Mouse (Mus musculus) lung, embryonic 16.5 days (tissue): ENCODE results near the gene Gpr152. TPM values are rescaled to one million over a fixed set of nuclear protein-coding genes. Genes with fewer than 3 reads are reported as not detected.

Experiments
- ATAC-seq: fragments of 200-750 bp; cut with Nextera tagmentation; 2 replicates; pipeline ENCODE4 v1.8.0; 2017; ENCODE audit warnings: low read depth, mild to moderate bottlenecking, moderate library complexity
- H3K27ac ChIP-seq: fragments of 300-500 bp; sonication (generic); 2 replicates; pipeline ENCODE4 v1.5.1; 2014; ENCODE audit warnings: mild to moderate bottlenecking, control low read depth, low read length
- H3K27me3 ChIP-seq: fragments of 300-500 bp; sonication (generic); 2 replicates; pipeline ENCODE4 v1.6.1; 2014; ENCODE audit warnings: low read depth, low read length, mixed read lengths; ENCODE audit not compliant: control insufficient read depth, insufficient read depth
- H3K36me3 ChIP-seq: fragments of 300-500 bp; sonication (generic); 2 replicates; pipeline ENCODE4 v1.6.1; 2014; ENCODE audit warnings: low read length; ENCODE audit not compliant: control insufficient read depth, insufficient read depth
- H3K4me1 ChIP-seq: fragments of 300-500 bp; sonication (generic); replicated peaks from 2 replicates; pipeline ENCODE4 v1.6.1; 2014; ENCODE audit warnings: low read length, mixed read lengths; ENCODE audit not compliant: control insufficient read depth, insufficient read depth
- H3K4me2 ChIP-seq: fragments of 300-500 bp; sonication (generic); 2 replicates; pipeline ENCODE4 v1.6.1; 2014; ENCODE audit warnings: low read depth, low read length, control low read depth
- H3K4me3 ChIP-seq: fragments of 300-500 bp; sonication (generic); 2 replicates; pipeline ENCODE4 v1.5.1; 2014; ENCODE audit warnings: mild to moderate bottlenecking, low read length, control low read depth
- H3K9ac ChIP-seq: fragments of 300-500 bp; sonication (generic); 2 replicates; pipeline ENCODE4 v1.6.1; 2014; ENCODE audit warnings: low read length, control low read depth
- H3K9me3 ChIP-seq: fragments of 300-500 bp; sonication (generic); 2 replicates; pipeline ENCODE4 v1.6.1; 2016; ENCODE audit warnings: low read length; ENCODE audit not compliant: control insufficient read depth
- WGBS: fragments of 180-500 bp; shearing (Covaris S2); extraction: QIAGEN DNeasy Blood & Tissue Kit; methylation state at CpG from one replicate; pipeline ENCODE4 v1.1.7; 2014; 5-methylcytosine and 5-hydroxymethylcytosine counted together
- polyA plus RNA-seq: library from polyadenylated mRNA; unstranded; fragments of >200 nt; fragmentation: Nextera tagmentation; extraction: Ambion mirVana; gene quantifications from 2 replicates; pipeline ENCODE4 v1.2.1, GENCODE M21; 2015

Gene Gpr152
- polyA plus RNA-seq, 1 experiment from 2014 or later: not detected

- H3K4me3 ChIP-seq: no peak overlapping the region
- WGBS: 92% methylated on average over 10 of the region's 10 CpGs
- H3K27ac ChIP-seq: no peak overlapping the region
- no peaks in the 10 kb centered on the region for H3K27me3 ChIP-seq
- H3K4me1 ChIP-seq: peaks cover 14% of the 10 kb centered on the region
- H3K9ac ChIP-seq: no peak overlapping the region
- no peak overlapping the region for H3K4me2 ChIP-seq
- no peaks in the 10 kb centered on the region for H3K9me3 ChIP-seq
- ATAC-seq: no peak
- no peaks in the 10 kb centered on the region for H3K36me3 ChIP-seq
Measured at GRCm38 (mm10) chr19:4170723-4171392, 31.3 kb downstream of the Gpr152 start.

GRCm38 (mm10) chr19:4171393-4172290, 32.1 kb downstream of the Gpr152 start:
- H3K36me3 ChIP-seq: no peaks in the 10 kb centered on the region
- H3K4me3 ChIP-seq: no peak overlapping the region
- H3K27ac ChIP-seq: 0 out of 2 replicates have a peak overlapping the region, but pooled peaks have one; percentile 27
- H3K27me3 ChIP-seq: no peaks in the 10 kb centered on the region
- H3K9ac ChIP-seq: peak overlapping the region; percentile 25; the same call in 1 of the 2 replicates
- WGBS: 49% methylated on average over 13 of the region's 13 CpGs
- no peaks in the 10 kb centered on the region for H3K9me3 ChIP-seq
- no peak overlapping the region for H3K4me2 ChIP-seq
- peaks cover 14% of the 10 kb centered on the region for H3K4me1 ChIP-seq
- no peak for ATAC-seq

- Histone ChIP-seq H3K4me3 (no peak overlapping the region), H3K27ac (no peak overlapping the region), H3K9me3 (no peaks in the 10 kb centered on the region), H3K4me2 (no peak overlapping the region), H3K9ac (peak overlapping the region; percentile 5; the same call in 1 of the 2 replicates), H3K36me3 (no peaks in the 10 kb centered on the region), H3K4me1 (peaks cover 14% of the 10 kb centered on the region), H3K27me3 (no peaks in the 10 kb centered on the region)
- 58% methylated on average over 11 of the region's 11 CpGs for WGBS
- no peak for ATAC-seq
Measured at GRCm38 (mm10) chr19:4172925-4173324, 33.3 kb downstream of the Gpr152 start.

GRCm38 (mm10) chr19:4175368-4175947, 35.9 kb downstream of the Gpr152 start, which contains the start of gene Carns1:
TSS of gene Carns1 (minus strand) at chr19:4175479.
- H3K9me3 ChIP-seq: no peaks in the 10 kb centered on the region
- H3K27me3 ChIP-seq: no peaks in the 10 kb centered on the region
- WGBS: 5% methylated on average over 11 of the region's 11 CpGs
- peak within 1 kb of the TSS; percentile 44 for H3K4me2 ChIP-seq
- H3K27ac ChIP-seq: no peak within 1 kb of the TSS
- H3K36me3 ChIP-seq: no peaks in the 10 kb centered on the region
- peak; percentile 63 for ATAC-seq
- H3K9ac ChIP-seq: peak within 1 kb of the TSS; percentile 6
- H3K4me1 ChIP-seq: peaks cover 7% of the 10 kb centered on the region
- H3K4me3 ChIP-seq: peak within 1 kb of the TSS; percentile 8; the same call in 1 of the 2 replicates

GRCm38 (mm10) chr19:4180411-4180810, 40.8 kb downstream of the Gpr152 start:
- Histone ChIP-seq H3K36me3 (no peaks in the 10 kb centered on the region), H3K4me1 (peaks cover 4% of the 10 kb centered on the region), H3K9me3 (no peaks in the 10 kb centered on the region), H3K27me3 (no peaks in the 10 kb centered on the region), H3K27ac (no peak overlapping the region), H3K4me3 (no peak overlapping the region), H3K9ac (no peak overlapping the region), H3K4me2 (no peak overlapping the region)
- ATAC-seq: no peak
- WGBS: 80% methylated on average over 7 of the region's 7 CpGs

GRCm38 (mm10) chr19:4181892-4182291, 42.3 kb downstream of the Gpr152 start:
- H3K27me3 ChIP-seq: no peaks in the 10 kb centered on the region
- H3K4me2 ChIP-seq: no peak overlapping the region
- 38% methylated on average over 3 of the region's 3 CpGs for WGBS
- H3K27ac ChIP-seq: no peak overlapping the region
- peaks cover 7% of the 10 kb centered on the region for H3K4me1 ChIP-seq
- peak; percentile 58; the same call in 1 of the 2 replicates for ATAC-seq
- H3K36me3 ChIP-seq: no peaks in the 10 kb centered on the region
- H3K4me3 ChIP-seq: no peak overlapping the region
- no peaks in the 10 kb centered on the region for H3K9me3 ChIP-seq
- no peak overlapping the region for H3K9ac ChIP-seq

GRCm38 (mm10) chr19:4183689-4184088, 44.1 kb downstream of the Gpr152 start:
- no peaks in the 10 kb centered on the region for H3K36me3 ChIP-seq
- ATAC-seq: no peak
- H3K27me3 ChIP-seq: no peaks in the 10 kb centered on the region
- 80% methylated on average over 2 of the region's 2 CpGs for WGBS
- no peak overlapping the region for H3K4me3 ChIP-seq
- H3K27ac ChIP-seq: 0 out of 2 replicates have a peak overlapping the region, but pooled peaks have one; percentile 16
- peaks cover 7% of the 10 kb centered on the region for H3K4me1 ChIP-seq
- H3K9me3 ChIP-seq: no peaks in the 10 kb centered on the region
- H3K4me2 ChIP-seq: no peak overlapping the region
- H3K9ac ChIP-seq: no peak overlapping the region

- 42% methylated on average over 15 of the region's 15 CpGs for WGBS
Measured at GRCm38 (mm10) chr19:4184976-4185975, 45.7 kb downstream of the Gpr152 start.

More at GRCm38 (mm10) chr19:4184976-4185975, 45.7 kb downstream of the Gpr152 start:
- Histone ChIP-seq H3K27me3 (no peaks in the 10 kb centered on the region), H3K4me2 (no peak overlapping the region), H3K4me1 (peaks cover 7% of the 10 kb centered on the region), H3K27ac (peak overlapping the region; percentile 64; the same call in 1 of the 2 replicates), H3K9me3 (no peaks in the 10 kb centered on the region), H3K9ac (peak overlapping the region; percentile 30; the same call in 1 of the 2 replicates), H3K36me3 (no peaks in the 10 kb centered on the region), H3K4me3 (no peak overlapping the region)
- ATAC-seq: peak; percentile 31; the same call in 1 of the 2 replicates
